Mouse (Mus musculus) right cerebral cortex, postnatal 36 days (tissue): ENCODE data around the gene Pdcl2.
A peak's percentile ranks its signal among the peaks of the same experiment; 100 is the strongest.

Experiments
- DNase-seq, 2 experiments: peaks; one replicate each; pipeline ENCODE4 v3.0.0; 2022; ENCODE audit warnings: low spot score in 2 of 2, mixed read lengths in 1 of 2

The Pdcl2 gene

GRCm38 (mm10) chr5:76330953-76331352 is at the start of gene Pdcl2:
Pdcl2 (minus strand) TSS chr5:76331156.
- no peak for DNase-seq

- DNase-seq, result no peak
Measured at GRCm38 (mm10) chr5:76379216-76379615, 48.3 kb upstream of the Pdcl2 start.

GRCm38 (mm10) chr5:76369215-76369840 is 38.4 kb upstream of the Pdcl2 start:
- no peak for DNase-seq

- no peak for DNase-seq
Measured at GRCm38 (mm10) chr5:76365406-76365805, 34.5 kb upstream of the Pdcl2 start.

GRCm38 (mm10) chr5:76363453-76364104 is 32.6 kb upstream of the Pdcl2 start, which contains the start of gene Nmu:
Nmu (minus strand) TSS chr5:76363788.
- DNase-seq, result no peak

GRCm38 (mm10) chr5:76360786-76361185 is 29.8 kb upstream of the Pdcl2 start:
- no peak for DNase-seq

- DNase-seq, result no peak
Measured at GRCm38 (mm10) chr5:76360057-76360456, 29.1 kb upstream of the Pdcl2 start.

GRCm38 (mm10) chr5:76351953-76352611 is 21.1 kb upstream of the Pdcl2 start:
- no peak for DNase-seq

GRCm38 (mm10) chr5:76351537-76351936 is 20.6 kb upstream of the Pdcl2 start:
- DNase-seq, result no peak

GRCm38 (mm10) chr5:76346137-76346536 is 15.2 kb upstream of the Pdcl2 start:
- peak in 1 of 2 experiments; percentile 10 for DNase-seq

GRCm38 (mm10) chr5:76340931-76341330 is 10.0 kb upstream of the Pdcl2 start:
- no peak for DNase-seq

GRCm38 (mm10) chr5:76337100-76337499 is 6.1 kb upstream of the Pdcl2 start:
- DNase-seq, result no peak

GRCm38 (mm10) chr5:76333833-76334232 is 2.9 kb upstream of the Pdcl2 start:
- no peak for DNase-seq

GRCm38 (mm10) chr5:76327296-76327695 is 3.7 kb downstream of the Pdcl2 start:
- no peak for DNase-seq

GRCm38 (mm10) chr5:76325113-76325512 is 5.8 kb downstream of the Pdcl2 start:
- DNase-seq, result peak in 1 of 2 experiments; percentile 9

- DNase-seq, result no peak
Measured at GRCm38 (mm10) chr5:76321249-76322196, 9.4 kb downstream of the Pdcl2 start.

GRCm38 (mm10) chr5:76308206-76308605 is 22.8 kb downstream of the Pdcl2 start:
- no peak for DNase-seq

GRCm38 (mm10) chr5:76306261-76306660 is 24.7 kb downstream of the Pdcl2 start:
- no peak for DNase-seq

- no peak for DNase-seq
Measured at GRCm38 (mm10) chr5:76305616-76306015, 25.3 kb downstream of the Pdcl2 start.

GRCm38 (mm10) chr5:76304452-76305341 is 26.3 kb downstream of the Pdcl2 start, which contains the start of gene Clock:
Clock (minus strand) TSS chr5:76304792.
- DNase-seq, result peak; percentile 86
